Mouse (Mus musculus) kidney, postnatal 0 days (tissue): ENCODE measurements at regions not wholly inside any gene's neighbourhood (a gene's known extent, or its start where the extent isn't known, plus 50 kb on each side); places are given as distances from the start of the nearest gene placed in this dataset.

Experiments
- ATAC-seq: fragments of 200-750 bp; cut with Nextera tagmentation; replicated peaks from 2 replicates; pipeline ENCODE4 v1.8.0; 2017; ENCODE audit warnings: low read depth, moderate number of reproducible peaks, moderate TSS enrichment, moderate library complexity; ENCODE audit not compliant: low FRiP score
- DNase-seq: peaks from one replicate; pipeline ENCODE4 v3.0.0-alpha.2; 2016; ENCODE audit warnings: low spot score
- H3K27ac ChIP-seq: fragments of 300-500 bp; sonication (generic); 2 replicates; pipeline ENCODE4 v1.5.1; 2014; ENCODE audit warnings: mild to moderate bottlenecking
- H3K27me3 ChIP-seq: fragments of 300-500 bp; sonication (generic); 2 replicates; pipeline ENCODE4 v1.6.1; 2014; ENCODE audit warnings: low read length, mixed read lengths; ENCODE audit not compliant: insufficient read depth
- H3K36me3 ChIP-seq: fragments of 300-500 bp; sonication (generic); 2 replicates; pipeline ENCODE4 v1.6.1; 2014; ENCODE audit warnings: low read length, mixed read lengths; ENCODE audit not compliant: insufficient read depth
- H3K4me1 ChIP-seq: fragments of 300-500 bp; sonication (generic); replicated peaks from 2 replicates; pipeline ENCODE4 v1.6.1; 2014; ENCODE audit warnings: antibody characterized with exemption, low read length, mixed read lengths; ENCODE audit not compliant: insufficient read depth
- H3K4me2 ChIP-seq: fragments of 300-500 bp; sonication (generic); 2 replicates; pipeline ENCODE4 v1.6.1; 2014; ENCODE audit warnings: mild to moderate bottlenecking, low read length, moderate library complexity, mixed read lengths
- H3K4me3 ChIP-seq: fragments of 300-500 bp; sonication (generic); replicated peaks from 2 replicates; pipeline ENCODE4 v1.5.1; 2014; ENCODE audit warnings: low read depth, low read length
- H3K9ac ChIP-seq: fragments of 300-500 bp; sonication (generic); 2 replicates; pipeline ENCODE4 v1.6.1; 2014; ENCODE audit warnings: low read depth, low read length
- H3K9me3 ChIP-seq: fragments of 300-500 bp; sonication (generic); replicated peaks from 2 replicates; pipeline ENCODE4 v1.6.1; 2016; ENCODE audit warnings: low read length, inconsistent platforms, mixed read lengths
- CTCF ChIP-seq: IDR thresholded peaks from 2 replicates; pipeline ENCODE4 v1.5.1; 2016; ENCODE audit warnings: antibody characterized with exemption, low read depth, mild to moderate bottlenecking, moderate library complexity
- WGBS: fragments of 180-500 bp; shearing (Covaris S2); extraction: QIAGEN DNeasy Blood & Tissue Kit; methylation state at CpG from one replicate; pipeline ENCODE4 v1.1.7; 2014; 5-methylcytosine and 5-hydroxymethylcytosine counted together

- Histone ChIP-seq H3K36me3 (no peaks in the 10 kb centered on the region), H3K9me3 (no peaks in the 10 kb centered on the region), H3K27me3 (no peaks in the 10 kb centered on the region), H3K9ac (no peak overlapping the region), H3K4me1 (no peaks in the 10 kb centered on the region), H3K4me2 (no peak overlapping the region), H3K4me3 (no peak overlapping the region), H3K27ac (no peak overlapping the region)
- ATAC-seq = no peak
- WGBS = 42% methylated on average over 8 of the region's 8 CpGs
- peak; percentile 2 for DNase-seq
- no peak for TF ChIP-seq CTCF
Measured at GRCm38 (mm10) chr5:116960041-116960440, 155.9 kb downstream of the Suds3 start.

- ATAC-seq = no peak
- Histone ChIP-seq H3K27me3 (no peaks in the 10 kb centered on the region), H3K4me3 (no peak overlapping the region), H3K9me3 (no peaks in the 10 kb centered on the region), H3K4me2 (no peak overlapping the region), H3K4me1 (no peaks in the 10 kb centered on the region), H3K9ac (no peak overlapping the region), H3K36me3 (no peaks in the 10 kb centered on the region), H3K27ac (no peak overlapping the region)
- DNase-seq = no peak
- WGBS = 72% methylated on average over 5 of the region's 5 CpGs
- no peak for TF ChIP-seq CTCF
Measured at GRCm38 (mm10) chr5:116958141-116958540, 157.8 kb downstream of the Suds3 start.

- no peak for TF ChIP-seq CTCF
- WGBS = 55% methylated on average over 13 of the region's 13 CpGs
- DNase-seq = no peak
- H3K9ac ChIP-seq = no peak overlapping the region
- H3K4me2 ChIP-seq = no peak overlapping the region
- no peaks in the 10 kb centered on the region for H3K36me3 ChIP-seq
- H3K27me3 ChIP-seq = no peaks in the 10 kb centered on the region
- no peak overlapping the region for H3K27ac ChIP-seq
- H3K4me3 ChIP-seq = no peak overlapping the region
- no peak for ATAC-seq
- H3K4me1 ChIP-seq = no peaks in the 10 kb centered on the region
- no peaks in the 10 kb centered on the region for H3K9me3 ChIP-seq
Measured at GRCm38 (mm10) chr5:116956572-116956971, 159.3 kb downstream of the Suds3 start.

GRCm38 (mm10) chr5:116950280-116950881 is 165.5 kb downstream of the Suds3 start:
- Histone ChIP-seq H3K36me3 (no peaks in the 10 kb centered on the region), H3K9me3 (no peaks in the 10 kb centered on the region), H3K9ac (no peak overlapping the region), H3K27me3 (no peaks in the 10 kb centered on the region), H3K4me2 (no peak overlapping the region), H3K27ac (no peak overlapping the region), H3K4me3 (no peak overlapping the region), H3K4me1 (no peaks in the 10 kb centered on the region)
- 10% methylated on average over 4 of the region's 4 CpGs for WGBS
- ATAC-seq = peak; percentile 49; the same call in 1 of the 2 replicates
- no peak for TF ChIP-seq CTCF
- DNase-seq = no peak

DNA sequence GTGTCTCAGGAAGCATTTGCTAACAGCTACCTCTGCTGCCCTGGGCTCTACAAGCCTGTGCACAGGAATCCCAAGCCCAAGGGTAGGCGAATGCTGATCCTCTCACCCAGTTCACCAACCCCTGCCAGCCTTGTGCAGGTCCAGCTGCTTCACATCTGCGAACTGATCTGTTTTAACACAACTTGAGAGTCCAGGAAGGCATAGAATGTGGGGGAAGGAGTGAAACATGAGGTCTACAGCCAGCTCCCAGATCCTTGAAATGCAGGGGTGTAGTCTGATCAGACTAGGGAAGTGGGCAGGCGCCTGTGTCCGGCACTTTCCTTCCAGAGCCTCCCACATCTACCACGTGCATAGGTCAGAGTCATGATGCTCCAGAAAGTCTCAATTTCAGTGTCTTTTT is 181.3 kb downstream of the Suds3 start:
- DNase-seq (peak; percentile 80), ATAC-seq (peak; percentile 76)
- H3K9me3 ChIP-seq = no peaks in the 10 kb centered on the region
- WGBS = 30% methylated on average over 5 of the region's 5 CpGs
- no peak overlapping the region for H3K9ac ChIP-seq
- no peaks in the 10 kb centered on the region for H3K36me3 ChIP-seq
- no peak for TF ChIP-seq CTCF
- H3K4me1 ChIP-seq = no peaks in the 10 kb centered on the region
- H3K4me2 ChIP-seq = no peak overlapping the region
- no peaks in the 10 kb centered on the region for H3K27me3 ChIP-seq
- no peak overlapping the region for H3K4me3 ChIP-seq
- H3K27ac ChIP-seq = no peak overlapping the region

GRCm38 (mm10) chr5:116934151-116934550 is 181.8 kb downstream of the Suds3 start:
- TF ChIP-seq CTCF = no peak
- no peak overlapping the region for H3K27ac ChIP-seq
- no peaks in the 10 kb centered on the region for H3K9me3 ChIP-seq
- H3K4me2 ChIP-seq = no peak overlapping the region
- H3K4me1 ChIP-seq = no peaks in the 10 kb centered on the region
- no peaks in the 10 kb centered on the region for H3K27me3 ChIP-seq
- WGBS = 33% methylated on average over 3 of the region's 3 CpGs
- H3K4me3 ChIP-seq = no peak overlapping the region
- peak; percentile 25; the same call in 1 of the 2 replicates for ATAC-seq
- no peak overlapping the region for H3K9ac ChIP-seq
- DNase-seq = peak; percentile 58
- no peaks in the 10 kb centered on the region for H3K36me3 ChIP-seq

GRCm38 (mm10) chr5:116933105-116933504 is 182.8 kb downstream of the Suds3 start:
- no peaks in the 10 kb centered on the region for H3K36me3 ChIP-seq
- no peaks in the 10 kb centered on the region for H3K27me3 ChIP-seq
- 92% methylated on average over 5 of the region's 5 CpGs for WGBS
- H3K9ac ChIP-seq = no peak overlapping the region
- H3K4me1 ChIP-seq = no peaks in the 10 kb centered on the region
- TF ChIP-seq CTCF = 0 out of 2 replicates have a peak, but pooled peaks have one; percentile 21
- H3K27ac ChIP-seq = no peak overlapping the region
- ATAC-seq = no peak
- no peak for DNase-seq
- H3K9me3 ChIP-seq = no peaks in the 10 kb centered on the region
- H3K4me3 ChIP-seq = no peak overlapping the region
- no peak overlapping the region for H3K4me2 ChIP-seq
